Mouse (Mus musculus): ENCODE results near the gene Polr3gl. TPM values are rescaled to one million over a fixed set of nuclear protein-coding genes. Genes with fewer than 3 reads are reported as not detected.

Polr3gl gene
- polyA plus RNA-seq, 1 experiment from 2014 or later = 8.0 TPM

DNA sequence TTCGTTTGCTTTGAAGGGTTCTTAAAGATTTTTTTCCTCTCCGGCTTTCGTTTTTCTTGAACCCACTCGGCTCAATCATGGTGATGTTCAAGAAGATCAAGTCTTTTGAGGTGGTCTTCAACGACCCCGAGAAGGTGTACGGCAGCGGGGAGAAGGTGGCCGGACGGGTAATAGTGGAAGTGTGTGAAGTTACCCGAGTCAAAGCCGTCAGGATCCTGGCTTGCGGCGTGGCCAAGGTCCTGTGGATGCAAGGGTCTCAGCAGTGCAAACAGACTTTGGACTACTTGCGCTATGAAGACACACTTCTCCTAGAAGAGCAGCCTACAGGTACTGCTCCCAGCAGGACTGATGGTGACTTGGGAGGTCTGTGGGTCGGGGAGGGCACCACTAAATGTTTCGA, 35.8 kb downstream of the Polr3gl start:
- H3K4me2 ChIP-seq (ENCODE audit: low read length) = peak overlapping the region; percentile 80
- peaks cover 22% of the 10 kb centered on the region for H3K36me3 ChIP-seq (ENCODE audit: control insufficient read depth, insufficient read depth, low read length)
- DNase-seq (ENCODE audit: low spot score) (no peak), ATAC-seq (no peak)
- peak overlapping the region; percentile 66 for H3K4me3 ChIP-seq (ENCODE audit: low read depth, low read length)
- no peak overlapping the region for H3K27ac ChIP-seq (ENCODE audit: low read depth, low read length)
- H3K9ac ChIP-seq (ENCODE audit: low read length) = peak overlapping the region; percentile 75
- under 1% methylated on average over 17 of the region's 17 CpGs for WGBS
- peaks cover 40% of the 10 kb centered on the region for H3K4me1 ChIP-seq (ENCODE audit: control insufficient read depth, insufficient read depth, low read length)
- H3K27me3 ChIP-seq (replicated peaks; ENCODE audit: control insufficient read depth, insufficient read depth, low read length) = no peaks in the 10 kb centered on the region
- H3K9me3 ChIP-seq (replicated peaks; ENCODE audit: control insufficient read depth, low read length) = no peaks in the 10 kb centered on the region

DNA sequence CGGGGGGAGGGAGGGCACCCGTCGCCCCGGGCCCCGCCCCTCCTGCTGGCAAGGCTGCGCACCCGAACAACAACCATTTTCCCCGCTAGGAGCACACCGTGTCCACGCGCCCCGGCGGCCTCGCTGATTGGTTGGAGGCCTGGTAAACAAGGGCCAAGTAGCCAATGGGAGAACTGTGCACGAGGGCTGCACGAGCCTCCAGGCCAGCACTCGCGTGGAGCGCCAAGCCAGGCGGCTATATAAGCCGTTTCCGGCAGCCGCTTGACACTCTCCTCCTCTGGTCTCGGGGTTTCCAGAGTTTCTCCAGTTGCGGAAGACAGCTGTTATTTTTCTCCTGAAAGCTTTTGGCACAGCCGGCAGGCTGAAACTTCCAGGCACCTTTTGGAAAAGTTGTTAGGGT, 36.3 kb downstream of the Polr3gl start, which contains the start of gene Txnip:
TSS of gene Txnip (plus strand) at position 264 of the 400 bp plus-strand sequence.
- Histone ChIP-seq H3K4me1 (ENCODE audit: control insufficient read depth, insufficient read depth, low read length) (peaks cover 40% of the 10 kb centered on the region), H3K9ac (ENCODE audit: low read length) (peak within 1 kb of the TSS; percentile 75), H3K9me3 (replicated peaks; ENCODE audit: control insufficient read depth, low read length) (no peaks in the 10 kb centered on the region), H3K27me3 (replicated peaks; ENCODE audit: control insufficient read depth, insufficient read depth, low read length) (no peaks in the 10 kb centered on the region), H3K36me3 (ENCODE audit: control insufficient read depth, insufficient read depth, low read length) (peaks cover 22% of the 10 kb centered on the region), H3K4me3 (ENCODE audit: low read depth, low read length) (peak within 1 kb of the TSS; percentile 66), H3K27ac (ENCODE audit: low read depth, low read length) (peak within 1 kb of the TSS; percentile 73), H3K4me2 (ENCODE audit: low read length) (peak within 1 kb of the TSS; percentile 80)
- DNase-seq (ENCODE audit: low spot score) = peak; percentile 99
- WGBS = under 1% methylated on average over 26 of the region's 26 CpGs
- peak; percentile 100 for ATAC-seq

DNA sequence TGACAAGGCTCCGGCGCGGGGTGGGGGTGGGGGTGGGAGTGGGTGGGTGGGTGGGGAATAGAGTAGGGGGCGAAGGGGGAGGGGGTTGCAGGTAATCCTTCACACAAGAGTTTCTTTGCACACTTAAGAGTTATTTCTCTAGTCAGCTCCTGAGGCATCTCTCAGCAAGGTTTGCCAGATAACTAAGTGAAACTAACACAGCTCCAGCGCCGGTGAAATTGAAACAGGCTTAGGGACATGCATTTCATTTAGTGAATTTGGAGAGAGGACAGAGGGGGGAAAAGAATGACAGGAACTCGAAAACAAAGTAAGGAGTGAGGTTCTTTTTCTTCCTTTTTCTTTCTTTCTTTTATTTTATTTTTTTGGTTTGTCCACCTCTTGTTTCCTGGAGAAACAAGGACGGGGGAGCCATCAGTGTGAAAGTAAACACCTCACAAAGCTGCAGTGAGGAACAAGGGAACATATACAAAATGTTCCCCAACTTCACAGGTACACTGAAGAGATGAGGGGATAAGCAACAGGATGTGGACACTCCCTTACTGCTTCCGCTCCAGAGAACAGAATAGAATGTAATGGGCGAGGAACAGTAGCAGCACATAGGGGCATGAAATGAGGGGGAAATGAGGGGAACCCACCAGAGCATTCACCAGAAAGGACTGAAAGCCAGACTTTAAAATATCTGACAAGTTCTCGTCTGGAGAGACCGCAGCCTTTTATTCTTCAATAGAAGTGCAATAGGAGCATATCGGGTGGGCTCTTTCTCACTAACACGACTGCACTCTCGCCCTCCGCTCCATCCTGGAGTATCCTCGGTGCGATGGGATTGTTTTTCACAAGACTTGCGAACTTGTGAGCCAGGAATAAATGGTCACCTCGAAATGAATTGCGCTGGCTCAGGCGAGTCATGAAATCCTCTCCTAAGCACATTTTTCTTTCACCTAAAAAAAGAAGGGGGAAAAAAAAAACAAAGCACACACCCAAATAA, 37.0 kb downstream of the Polr3gl start:
- DNase-seq (ENCODE audit: low spot score) (no peak), ATAC-seq (0 out of 2 replicates have a peak, but pooled peaks have one; percentile 0)
- H3K4me1 ChIP-seq (ENCODE audit: control insufficient read depth, insufficient read depth, low read length) = peaks cover 40% of the 10 kb centered on the region
- no peaks in the 10 kb centered on the region for H3K9me3 ChIP-seq (replicated peaks; ENCODE audit: control insufficient read depth, low read length)
- H3K27me3 ChIP-seq (replicated peaks; ENCODE audit: control insufficient read depth, insufficient read depth, low read length) = no peaks in the 10 kb centered on the region
- H3K27ac ChIP-seq (ENCODE audit: low read depth, low read length) = peak overlapping the region; percentile 73
- peaks cover 22% of the 10 kb centered on the region for H3K36me3 ChIP-seq (ENCODE audit: control insufficient read depth, insufficient read depth, low read length)
- 9% methylated on average over 22 of the region's 22 CpGs for WGBS
- peak overlapping the region; percentile 80 for H3K4me2 ChIP-seq (ENCODE audit: low read length)
- peak overlapping the region; percentile 69 for H3K9ac ChIP-seq (ENCODE audit: low read length)
- peak overlapping the region; percentile 66 for H3K4me3 ChIP-seq (ENCODE audit: low read depth, low read length)

DNA sequence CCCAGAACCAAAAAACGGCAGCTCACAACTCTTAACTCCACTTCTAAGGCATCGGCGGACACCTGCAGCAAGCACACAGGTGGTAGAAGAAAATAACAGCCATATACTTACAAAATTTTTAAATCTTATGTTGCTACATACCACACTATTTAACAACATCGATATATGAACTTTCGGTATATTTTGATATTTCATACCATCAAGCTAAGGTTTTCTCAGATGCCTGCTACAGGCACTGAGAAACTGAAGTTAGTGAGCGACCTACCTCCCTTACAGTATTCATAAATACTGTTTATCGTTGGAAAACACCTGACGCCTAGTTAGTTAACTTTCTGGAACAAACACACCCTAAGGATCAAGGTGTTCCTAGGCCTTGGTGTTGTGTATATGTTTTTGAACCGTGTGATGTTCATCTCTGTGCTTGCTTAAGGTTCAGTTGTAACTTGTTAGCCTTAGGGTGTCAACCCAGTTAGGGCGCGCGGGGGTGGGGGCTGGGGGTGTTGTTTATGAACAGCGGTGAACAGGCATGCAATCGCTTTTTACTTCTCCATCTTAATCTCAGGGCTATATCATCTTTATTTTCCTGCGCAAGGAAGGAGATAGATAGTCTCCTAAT, 37.9 kb downstream of the Polr3gl start:
- ATAC-seq (no peak), DNase-seq (ENCODE audit: low spot score) (no peak)
- Histone ChIP-seq H3K4me2 (ENCODE audit: low read length) (0 out of 2 replicates have a peak overlapping the region, but pooled peaks have one; percentile 12), H3K27ac (ENCODE audit: low read depth, low read length) (peak overlapping the region; percentile 70), H3K4me3 (ENCODE audit: low read depth, low read length) (no peak overlapping the region), H3K9me3 (replicated peaks; ENCODE audit: control insufficient read depth, low read length) (no peaks in the 10 kb centered on the region), H3K4me1 (ENCODE audit: control insufficient read depth, insufficient read depth, low read length) (peaks cover 35% of the 10 kb centered on the region), H3K9ac (ENCODE audit: low read length) (no peak overlapping the region), H3K27me3 (replicated peaks; ENCODE audit: control insufficient read depth, insufficient read depth, low read length) (no peaks in the 10 kb centered on the region), H3K36me3 (ENCODE audit: control insufficient read depth, insufficient read depth, low read length) (peaks cover 18% of the 10 kb centered on the region)
- 88% methylated on average over 15 of the region's 15 CpGs for WGBS

DNA sequence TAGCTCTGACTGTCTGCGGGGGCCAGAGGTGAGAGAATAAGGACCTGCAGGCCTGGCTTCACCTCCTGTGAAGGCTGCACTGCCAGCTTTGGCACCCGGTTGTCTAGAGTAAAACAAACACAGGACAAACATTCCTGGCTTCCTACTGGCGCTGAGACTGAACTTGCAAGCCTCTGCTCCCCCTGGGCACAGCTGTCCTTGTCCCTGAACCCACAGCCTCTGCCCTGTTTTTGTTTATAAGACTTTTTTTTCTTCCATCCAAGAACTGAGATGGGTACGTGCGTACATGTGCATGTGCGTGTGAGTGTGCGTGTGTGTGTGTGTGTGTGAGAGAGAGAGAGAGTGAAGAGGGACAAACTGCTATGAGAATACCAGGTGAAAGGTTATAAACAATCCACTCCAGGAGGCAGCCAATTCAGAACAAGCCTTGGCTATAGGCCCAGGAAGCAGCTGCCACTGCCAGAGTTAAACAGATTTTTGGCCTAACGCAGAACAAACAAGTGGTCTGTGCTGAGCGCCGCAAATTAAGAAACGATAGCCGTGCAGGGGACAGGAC, 38.9 kb downstream of the Polr3gl start:
- H3K36me3 ChIP-seq (ENCODE audit: control insufficient read depth, insufficient read depth, low read length) = peaks cover 8% of the 10 kb centered on the region
- 16% methylated on average over 12 of the region's 12 CpGs for WGBS
- DNase-seq (ENCODE audit: low spot score) (peak; percentile 83), ATAC-seq (peak; percentile 11; the same call in 1 of the 2 replicates)
- peak overlapping the region; percentile 25; the same call in 1 of the 2 replicates for H3K9ac ChIP-seq (ENCODE audit: low read length)
- H3K4me2 ChIP-seq (ENCODE audit: low read length) = 0 out of 2 replicates have a peak overlapping the region, but pooled peaks have one; percentile 9
- H3K27ac ChIP-seq (ENCODE audit: low read depth, low read length) = peak overlapping the region; percentile 70
- no peaks in the 10 kb centered on the region for H3K27me3 ChIP-seq (replicated peaks; ENCODE audit: control insufficient read depth, insufficient read depth, low read length)
- peaks cover 30% of the 10 kb centered on the region for H3K4me1 ChIP-seq (ENCODE audit: control insufficient read depth, insufficient read depth, low read length)
- no peak overlapping the region for H3K4me3 ChIP-seq (ENCODE audit: low read depth, low read length)
- no peaks in the 10 kb centered on the region for H3K9me3 ChIP-seq (replicated peaks; ENCODE audit: control insufficient read depth, low read length)

DNA sequence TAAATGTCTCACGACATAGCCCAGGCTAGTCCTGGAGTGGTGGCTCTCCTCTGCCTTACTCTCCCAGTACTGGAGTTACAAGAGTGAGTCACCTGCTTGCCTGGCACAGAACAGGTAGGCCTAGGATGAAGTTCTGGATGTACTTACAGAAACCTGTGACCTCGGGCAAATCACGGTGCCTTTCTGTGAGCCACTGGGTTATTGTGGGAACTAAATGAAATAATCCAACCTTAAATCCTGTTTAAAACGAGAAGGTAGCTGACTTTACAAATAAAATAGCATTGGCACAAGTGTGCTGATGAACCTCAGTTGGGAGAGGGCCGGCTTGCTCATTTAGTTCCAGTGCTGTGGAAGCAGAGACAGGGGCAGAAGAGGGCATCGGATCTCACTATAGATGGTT, 39.7 kb downstream of the Polr3gl start:
- Histone ChIP-seq H3K9ac (ENCODE audit: low read length) (no peak overlapping the region), H3K36me3 (ENCODE audit: control insufficient read depth, insufficient read depth, low read length) (no peaks in the 10 kb centered on the region), H3K27ac (ENCODE audit: low read depth, low read length) (no peak overlapping the region), H3K4me3 (ENCODE audit: low read depth, low read length) (no peak overlapping the region), H3K4me2 (ENCODE audit: low read length) (no peak overlapping the region), H3K9me3 (replicated peaks; ENCODE audit: control insufficient read depth, low read length) (no peaks in the 10 kb centered on the region), H3K4me1 (ENCODE audit: control insufficient read depth, insufficient read depth, low read length) (peaks cover 22% of the 10 kb centered on the region), H3K27me3 (replicated peaks; ENCODE audit: control insufficient read depth, insufficient read depth, low read length) (no peaks in the 10 kb centered on the region)
- DNase-seq (ENCODE audit: low spot score) = no peak
- 84% methylated on average over 6 of the region's 6 CpGs for WGBS
- ATAC-seq = no peak

DNA sequence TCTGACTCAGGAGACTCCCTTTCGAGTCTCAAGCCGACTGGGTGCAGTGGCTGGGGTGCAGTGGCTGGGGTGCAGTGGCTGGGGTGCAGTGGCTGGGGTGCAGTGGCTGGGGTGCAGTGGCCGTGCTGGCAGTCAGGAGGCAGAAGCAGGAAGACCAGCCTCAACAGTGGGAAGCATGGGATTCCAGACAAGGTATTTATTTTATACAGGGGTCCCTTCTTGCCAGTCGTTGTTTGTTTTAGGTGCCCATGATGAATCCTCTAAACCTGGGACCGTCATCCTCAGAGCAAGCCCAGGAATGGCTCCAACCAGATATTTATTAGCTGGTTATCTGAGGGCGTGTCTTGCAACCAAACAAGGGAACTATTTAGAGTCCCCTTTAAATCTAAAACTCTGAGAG, 40.4 kb downstream of the Polr3gl start:
- Histone ChIP-seq H3K4me1 (ENCODE audit: control insufficient read depth, insufficient read depth, low read length) (peaks cover 15% of the 10 kb centered on the region), H3K4me3 (ENCODE audit: low read depth, low read length) (no peak overlapping the region), H3K4me2 (ENCODE audit: low read length) (no peak overlapping the region), H3K36me3 (ENCODE audit: control insufficient read depth, insufficient read depth, low read length) (no peaks in the 10 kb centered on the region), H3K9ac (ENCODE audit: low read length) (no peak overlapping the region), H3K27ac (ENCODE audit: low read depth, low read length) (no peak overlapping the region), H3K9me3 (replicated peaks; ENCODE audit: control insufficient read depth, low read length) (no peaks in the 10 kb centered on the region), H3K27me3 (replicated peaks; ENCODE audit: control insufficient read depth, insufficient read depth, low read length) (no peaks in the 10 kb centered on the region)
- WGBS = 81% methylated on average over 6 of the region's 6 CpGs
- no peak for DNase-seq (ENCODE audit: low spot score)
- ATAC-seq = no peak

DNA sequence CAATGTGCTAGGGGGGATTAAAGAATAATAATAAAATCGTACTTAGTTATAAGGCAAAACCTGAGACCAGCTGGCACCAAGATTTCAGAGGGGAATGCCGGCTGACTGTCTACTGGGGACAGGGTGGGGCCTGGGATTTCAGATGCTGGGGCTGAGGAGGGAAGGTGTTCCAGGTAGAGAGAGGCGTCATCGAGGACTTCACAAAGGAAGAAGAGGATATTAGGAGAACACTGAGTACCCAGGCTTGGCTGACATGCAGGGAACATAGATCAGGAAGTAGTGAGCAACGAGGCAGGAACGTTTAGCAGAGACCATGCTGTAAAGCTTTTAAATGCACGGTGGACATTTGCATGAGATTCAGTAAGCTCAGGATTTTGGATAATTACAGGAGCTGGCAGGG, 42.1 kb downstream of the Polr3gl start:
- no peaks in the 10 kb centered on the region for H3K27me3 ChIP-seq (replicated peaks; ENCODE audit: control insufficient read depth, insufficient read depth, low read length)
- no peak for DNase-seq (ENCODE audit: low spot score)
- H3K4me3 ChIP-seq (ENCODE audit: low read depth, low read length) = no peak overlapping the region
- H3K4me2 ChIP-seq (ENCODE audit: low read length) = no peak overlapping the region
- H3K9me3 ChIP-seq (replicated peaks; ENCODE audit: control insufficient read depth, low read length) = no peaks in the 10 kb centered on the region
- ATAC-seq = no peak
- WGBS = 70% methylated on average over 7 of the region's 7 CpGs
- peaks cover 11% of the 10 kb centered on the region for H3K4me1 ChIP-seq (ENCODE audit: control insufficient read depth, insufficient read depth, low read length)
- no peak overlapping the region for H3K27ac ChIP-seq (ENCODE audit: low read depth, low read length)
- no peak overlapping the region for H3K9ac ChIP-seq (ENCODE audit: low read length)
- H3K36me3 ChIP-seq (ENCODE audit: control insufficient read depth, insufficient read depth, low read length) = no peaks in the 10 kb centered on the region

Data from forebrain, embryonic 14.5 days (tissue).